Mouse (Mus musculus): ENCODE results near the gene Ccdc9b.

GRCm38 (mm10) chr2:118806860-118807259, 44.4 kb upstream of the Ccdc9b start:
- TF ChIP-seq POLR2A (IDR thresholded peaks at IDR 0.05; ENCODE audit: extremely low read depth, insufficient read depth, low read length) (no peak), CTCF (IDR thresholded peaks at IDR 0.05; ENCODE audit: extremely low read depth, insufficient read depth, low read length) (no peak)

Measured in cortical plate, adult 2 months (tissue).